Mouse (Mus musculus): ENCODE results near the gene Nol10.
A peak's percentile ranks its signal among the peaks of the same experiment; 100 is the strongest.
"Not testable (repeated sequence)": the region's sequence is repeated elsewhere in the genome, so short reads cannot be mapped to it uniquely, and the experiment has no call there.

The Nol10 gene

GRCm38 (mm10) chr12:17464550-17464949, 116.3 kb downstream of the Nol10 start:
- DNase-seq = not testable (repeated sequence)

GRCm38 (mm10) chr12:17466791-17467190, 118.5 kb downstream of the Nol10 start:
- DNase-seq = no peak

GRCm38 (mm10) chr12:17468359-17468758, 120.1 kb downstream of the Nol10 start:
- DNase-seq = peak; percentile 57

GRCm38 (mm10) chr12:17469869-17470268, 121.6 kb downstream of the Nol10 start:
- peak; percentile 17 for DNase-seq

GRCm38 (mm10) chr12:17470528-17470927, 122.3 kb downstream of the Nol10 start:
- not testable (repeated sequence) for DNase-seq

GRCm38 (mm10) chr12:17471405-17471804, 123.1 kb downstream of the Nol10 start:
- DNase-seq = peak; percentile 49

- no peak for DNase-seq
These were observed 124.9 kb downstream of the Nol10 start for GRCm38 (mm10) chr12:17473128-17473527.

- DNase-seq = no peak
These were observed 125.6 kb downstream of the Nol10 start for GRCm38 (mm10) chr12:17473862-17474261.

GRCm38 (mm10) chr12:17474681-17475080, 126.4 kb downstream of the Nol10 start:
- DNase-seq = peak; percentile 10

- peak; percentile 41 for DNase-seq
These were observed 126.9 kb downstream of the Nol10 start for GRCm38 (mm10) chr12:17475146-17475545.

GRCm38 (mm10) chr12:17478196-17478595, 129.9 kb downstream of the Nol10 start:
- no peak for DNase-seq

GRCm38 (mm10) chr12:17478856-17479255, 130.6 kb downstream of the Nol10 start:
- DNase-seq = no peak

Measured in kidney, postnatal 14 days (tissue).